Mouse (Mus musculus): Measurements from ENCODE around the gene Rab42. TPM values are rescaled to one million over a fixed set of nuclear protein-coding genes. Genes with fewer than 3 reads are reported as not detected.
"Not testable (repeated sequence)": the region's sequence is repeated elsewhere in the genome, so short reads cannot be mapped to it uniquely, and the experiment has no call there.

Rab42 gene
- total RNA-seq, 4 experiments from 2014 or later: 1.4 to 2.8 (median 1.9) TPM

GRCm38 (mm10) chr4:132312627-132313026, 9.4 kb upstream of the Rab42 start:
- no peak for DNase-seq (ENCODE audit: low spot score in 2 of 2)

- DNase-seq (ENCODE audit: low spot score in 2 of 2): no peak
Measured at GRCm38 (mm10) chr4:132311801-132312200, 8.6 kb upstream of the Rab42 start.

GRCm38 (mm10) chr4:132311209-132311608, 8.0 kb upstream of the Rab42 start:
- no peak for DNase-seq (ENCODE audit: low spot score in 2 of 2)

GRCm38 (mm10) chr4:132309849-132310472, 6.8 kb upstream of the Rab42 start:
- DNase-seq (ENCODE audit: low spot score in 2 of 2): peak in 1 of 2 experiments; percentile 39

- peak in 1 of 2 experiments; percentile 27 for DNase-seq (ENCODE audit: low spot score in 2 of 2)
Measured at GRCm38 (mm10) chr4:132309140-132309848, 6.1 kb upstream of the Rab42 start.

- peak; percentile 92 to 94 for DNase-seq (ENCODE audit: low spot score in 2 of 2)
Measured at GRCm38 (mm10) chr4:132308437-132309139, 5.4 kb upstream of the Rab42 start.

- DNase-seq (ENCODE audit: low spot score in 2 of 2): no peak
Measured at GRCm38 (mm10) chr4:132306004-132306403, 2.8 kb upstream of the Rab42 start.

- no peak for DNase-seq (ENCODE audit: low spot score in 2 of 2)
Measured at GRCm38 (mm10) chr4:132305276-132305675, 2.1 kb upstream of the Rab42 start.

GRCm38 (mm10) chr4:132303484-132303883, 299 bp upstream of the Rab42 start:
- DNase-seq (ENCODE audit: low spot score in 2 of 2): not testable (repeated sequence)

- DNase-seq (ENCODE audit: low spot score in 2 of 2): no peak
Measured at GRCm38 (mm10) chr4:132301965-132302938, 933 bp downstream of the Rab42 start.

GRCm38 (mm10) chr4:132301486-132301885, 1.7 kb downstream of the Rab42 start:
- no peak for DNase-seq (ENCODE audit: low spot score in 2 of 2)

- no peak for DNase-seq (ENCODE audit: low spot score in 2 of 2)
Measured at GRCm38 (mm10) chr4:132299849-132300248, 3.3 kb downstream of the Rab42 start.

- DNase-seq (ENCODE audit: low spot score in 2 of 2): no peak
Measured at GRCm38 (mm10) chr4:132295696-132296390, 7.3 kb downstream of the Rab42 start.

- no peak for DNase-seq (ENCODE audit: low spot score in 2 of 2)
Measured at GRCm38 (mm10) chr4:132293682-132294240, 9.4 kb downstream of the Rab42 start.

- DNase-seq (ENCODE audit: low spot score in 2 of 2): peak in 1 of 2 experiments; percentile 43
Measured at GRCm38 (mm10) chr4:132292988-132293387, 10.2 kb downstream of the Rab42 start.

GRCm38 (mm10) chr4:132291624-132292335, 11.4 kb downstream of the Rab42 start:
- no peak for DNase-seq (ENCODE audit: low spot score in 2 of 2)

- DNase-seq (ENCODE audit: low spot score in 2 of 2): no peak
Measured at GRCm38 (mm10) chr4:132291056-132291455, 12.1 kb downstream of the Rab42 start.

GRCm38 (mm10) chr4:132288840-132289239, 14.3 kb downstream of the Rab42 start:
- DNase-seq (ENCODE audit: low spot score in 2 of 2): not testable (repeated sequence)

- DNase-seq (ENCODE audit: low spot score in 2 of 2): no peak
Measured at GRCm38 (mm10) chr4:132275949-132276348, 27.2 kb downstream of the Rab42 start.

Data from layer of hippocampus, adult 8-10 months (tissue).